Mouse (Mus musculus): Measurements from ENCODE around the gene Cecr2. TPM values are rescaled to one million over a fixed set of nuclear protein-coding genes. Genes with fewer than 3 reads are reported as not detected.
"Not testable (repeated sequence)": the region's sequence is repeated elsewhere in the genome, so short reads cannot be mapped to it uniquely, and the experiment has no call there.

The Cecr2 gene
- polyA plus RNA-seq, 1 experiment from 2014 or later, result 7.3 TPM

- peaks cover 97% of the 10 kb centered on the region for H3K36me3 ChIP-seq (ENCODE audit: poor library complexity, severe bottlenecking)
- ATAC-seq, result no peak
- H3K27me3 ChIP-seq, result no peaks in the 10 kb centered on the region
- no peak overlapping the region for H3K4me2 ChIP-seq
- no peak overlapping the region for H3K9ac ChIP-seq
- H3K27ac ChIP-seq, result no peak overlapping the region
- H3K9me3 ChIP-seq (replicated peaks), result no peaks in the 10 kb centered on the region
- 84% methylated on average over 5 of the region's 5 CpGs for WGBS
- no peaks in the 10 kb centered on the region for H3K4me1 ChIP-seq
- no peak overlapping the region for H3K4me3 ChIP-seq
Observed at GRCm38 (mm10) chr6:120806999-120807737, 141.0 kb downstream of the Cecr2 start.

DNA sequence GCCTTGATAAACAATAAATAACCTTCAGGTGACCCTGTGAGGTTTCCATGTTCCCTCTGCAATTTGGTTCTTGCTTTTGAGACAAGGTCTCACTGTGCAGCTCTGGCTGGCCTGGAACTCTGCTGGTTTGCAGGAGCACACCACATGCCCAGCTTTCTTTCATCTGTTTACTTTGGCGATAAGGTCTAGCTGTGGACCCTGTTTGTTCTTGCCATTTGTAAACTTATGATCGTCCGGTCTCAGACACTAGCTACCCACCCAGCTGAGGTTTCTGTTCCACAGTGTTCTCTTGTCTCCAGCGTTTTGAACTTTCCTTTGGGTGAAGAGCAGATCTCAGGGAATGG, 141.5 kb downstream of the Cecr2 start:
- 98% methylated on average over 4 of the region's 4 CpGs for WGBS
- Histone ChIP-seq H3K27me3 (no peaks in the 10 kb centered on the region), H3K27ac (no peak overlapping the region), H3K4me3 (no peak overlapping the region), H3K36me3 (ENCODE audit: poor library complexity, severe bottlenecking) (peaks cover 94% of the 10 kb centered on the region), H3K9ac (no peak overlapping the region), H3K4me1 (no peaks in the 10 kb centered on the region), H3K4me2 (no peak overlapping the region), H3K9me3 (replicated peaks) (no peaks in the 10 kb centered on the region)
- ATAC-seq, result no peak

GRCm38 (mm10) chr6:120811999-120812398, 145.8 kb downstream of the Cecr2 start:
- H3K27ac ChIP-seq; H3K27me3 ChIP-seq; H3K9me3 ChIP-seq (replicated peaks); H3K4me2 ChIP-seq; H3K4me1 ChIP-seq; H3K9ac ChIP-seq; ATAC-seq; H3K4me3 ChIP-seq: not testable (repeated sequence)
- WGBS, result over 99% methylated on average over 10 of the region's 10 CpGs
- H3K36me3 ChIP-seq (ENCODE audit: poor library complexity, severe bottlenecking), result peaks cover 52% of the 10 kb centered on the region

DNA sequence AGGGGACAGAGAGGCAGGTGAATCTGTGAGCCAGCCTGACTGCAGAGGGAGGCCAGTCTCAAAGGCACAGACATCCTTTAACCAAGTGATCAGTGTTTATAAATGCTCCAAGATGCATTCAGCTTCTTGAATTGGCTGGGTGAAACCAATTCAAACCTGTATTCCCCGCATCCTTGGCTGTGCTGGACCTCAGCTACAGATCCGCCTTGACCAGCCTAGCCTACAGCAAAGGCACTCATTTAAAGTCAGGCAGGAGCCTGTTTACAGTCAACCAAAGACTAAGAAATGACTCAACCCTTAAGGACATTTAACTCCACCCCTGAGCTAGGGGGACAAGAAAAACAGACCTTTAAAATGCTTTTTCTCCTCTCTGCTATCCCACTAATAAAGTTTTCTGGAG, 153.1 kb downstream of the Cecr2 start:
- H3K27ac ChIP-seq, result no peak overlapping the region
- H3K9me3 ChIP-seq (replicated peaks), result no peaks in the 10 kb centered on the region
- no peak overlapping the region for H3K4me2 ChIP-seq
- ATAC-seq, result no peak
- H3K27me3 ChIP-seq, result no peaks in the 10 kb centered on the region
- peaks cover 24% of the 10 kb centered on the region for H3K36me3 ChIP-seq (ENCODE audit: poor library complexity, severe bottlenecking)
- WGBS, result 93% methylated on average over 2 of the region's 2 CpGs
- no peak overlapping the region for H3K4me3 ChIP-seq
- peaks cover 20% of the 10 kb centered on the region for H3K4me1 ChIP-seq
- H3K9ac ChIP-seq, result no peak overlapping the region

DNA sequence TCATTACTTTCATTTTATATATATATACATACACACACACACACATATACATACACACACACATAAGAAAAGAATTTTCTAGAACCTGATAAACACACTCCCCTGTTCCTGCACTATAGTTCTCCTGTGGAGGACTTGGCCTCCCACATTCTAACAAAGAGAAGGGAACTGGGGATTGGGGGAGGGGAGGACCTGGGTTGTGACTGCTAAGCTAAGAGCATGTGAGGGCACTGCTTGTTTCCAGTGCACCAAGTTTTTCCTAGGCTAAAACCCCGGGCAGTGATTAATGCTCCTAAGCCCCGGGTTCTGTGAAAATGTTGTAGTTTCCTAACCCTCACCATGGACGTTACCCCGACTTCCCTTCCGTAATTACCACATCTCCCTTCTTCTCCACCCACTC, 154.0 kb downstream of the Cecr2 start:
- H3K9ac ChIP-seq, result no peak overlapping the region
- H3K27me3 ChIP-seq, result no peaks in the 10 kb centered on the region
- no peaks in the 10 kb centered on the region for H3K9me3 ChIP-seq (replicated peaks)
- H3K4me3 ChIP-seq, result no peak overlapping the region
- H3K4me2 ChIP-seq, result no peak overlapping the region
- no peak overlapping the region for H3K27ac ChIP-seq
- peaks cover 24% of the 10 kb centered on the region for H3K36me3 ChIP-seq (ENCODE audit: poor library complexity, severe bottlenecking)
- WGBS, result 90% methylated on average over 5 of the region's 5 CpGs
- peaks cover 20% of the 10 kb centered on the region for H3K4me1 ChIP-seq
- no peak for ATAC-seq

Small RNA genes lying within 50 kb of the gene (microRNA-seq; reads per million reads assigned to microRNA genes)
- not detected for gene Gm25193

Other genes with a start within 250 kb of the Cecr2 start
- 4.4 and 5.2 TPM in 2 replicates for gene Il17ra, start 203.1 kb upstream of the Cecr2 start, polyA plus RNA-seq (2015; fragmentation: Nextera tagmentation; extraction: Ambion mirVana)
- gene Tmem121b, start 172.6 kb upstream of the Cecr2 start, polyA plus RNA-seq (2015; fragmentation: Nextera tagmentation; extraction: Ambion mirVana), result 2.0 and 2.3 TPM in 2 replicates
- 15.7 and 16.6 TPM in 2 replicates for gene Hdhd5, start 135.1 kb upstream of the Cecr2 start, polyA plus RNA-seq (2015; fragmentation: Nextera tagmentation; extraction: Ambion mirVana)
- 0.83 and 0.86 TPM in 2 replicates for gene Slc25a18, start 107.2 kb downstream of the Cecr2 start, polyA plus RNA-seq (2015; fragmentation: Nextera tagmentation; extraction: Ambion mirVana)
- gene Atp6v1e1, start 156.4 kb downstream of the Cecr2 start, polyA plus RNA-seq (2015; fragmentation: Nextera tagmentation; extraction: Ambion mirVana), result 189 and 196 TPM in 2 replicates
- 32.5 and 40.4 TPM in 2 replicates for gene Bcl2l13, start 169.8 kb downstream of the Cecr2 start, polyA plus RNA-seq (2015; fragmentation: Nextera tagmentation; extraction: Ambion mirVana)